Mouse (Mus musculus): ENCODE measurements at regions not wholly inside any gene's neighbourhood (a gene's known extent, or its start where the extent isn't known, plus 50 kb on each side); places are given as distances from the start of the nearest gene placed in this dataset.

GRCm38 (mm10) chr19:52878812-52879502 is 161.1 kb downstream of the Xpnpep1 start:
- CTCF ChIA-PET = no interaction called here
- POLR2A ChIA-PET = no interaction called here

DNA sequence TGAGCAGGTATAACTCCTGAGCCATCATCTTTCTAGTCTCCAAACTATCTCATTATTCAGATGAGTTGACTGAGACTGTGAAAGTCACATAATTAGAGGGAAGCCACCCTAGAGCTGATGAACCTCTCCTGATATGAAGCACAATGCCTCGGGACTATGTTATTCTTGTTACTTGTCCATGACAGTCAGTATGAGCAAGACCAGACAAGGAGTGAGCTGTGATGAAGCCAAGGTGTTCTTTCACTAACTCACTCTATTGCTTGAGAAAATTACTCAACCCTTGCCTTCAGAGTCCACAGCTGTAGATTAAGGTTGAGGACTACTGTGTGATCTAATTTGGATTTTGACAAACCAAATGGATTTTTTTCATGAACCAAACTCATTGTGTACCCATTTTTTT is 173.4 kb downstream of the Xpnpep1 start:
- POLR2A ChIA-PET = no interaction called here
- CTCF ChIA-PET = no interaction called here

DNA sequence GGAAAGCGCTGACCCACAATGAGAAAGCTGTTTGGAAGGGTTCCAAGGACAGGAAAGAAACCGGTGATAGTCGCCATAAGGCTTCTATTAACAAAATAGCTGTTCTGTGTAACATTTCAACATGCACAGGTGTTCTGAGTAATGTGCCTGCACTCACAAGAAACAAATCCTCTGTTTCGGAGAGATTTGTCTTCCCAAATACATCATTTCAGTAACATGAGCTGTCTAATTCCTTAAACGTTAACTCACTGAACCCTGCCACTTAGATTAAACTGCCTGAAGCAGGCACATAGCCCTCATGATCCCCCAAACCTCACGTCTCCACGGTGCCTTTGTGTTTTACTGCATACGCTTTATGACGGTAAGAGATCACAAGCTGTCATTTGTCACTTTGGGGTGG is 178.4 kb downstream of the Xpnpep1 start:
- ChIA-PET CTCF (no interaction called here), POLR2A (no interaction called here)

- POLR2A ChIA-PET = no interaction called here
- CTCF ChIA-PET = interaction anchor here in 2 of 4 experiments (0.5 to 0.6 kb wide), 3 partner anchors 152 to 430 kb away, joined by 3 to 7 read pairs (median 4); no protein-coding TSS in a partner anchor
Observed at GRCm38 (mm10) chr19:52854068-52854682, 185.8 kb downstream of the Xpnpep1 start.

DNA sequence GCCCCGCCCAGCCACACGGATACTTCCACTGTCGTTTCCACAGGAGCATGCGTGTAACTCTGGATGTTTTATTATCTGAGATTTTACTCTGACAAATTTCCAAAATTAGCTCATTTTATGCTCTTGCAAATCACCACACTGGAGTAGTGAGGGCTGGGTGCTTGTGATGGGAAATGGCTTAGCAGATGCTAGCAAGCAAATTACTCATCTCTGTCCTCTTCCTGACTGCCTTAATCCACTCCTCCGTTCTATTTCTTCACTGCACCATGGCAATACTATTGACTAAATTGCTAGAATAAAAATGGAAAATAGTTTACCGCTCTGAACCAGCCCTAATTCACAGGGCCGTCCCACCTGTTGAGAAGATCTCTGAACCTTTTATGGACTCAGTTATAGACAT is 223.8 kb downstream of the Xpnpep1 start:
- ChIA-PET CTCF (no interaction called here), POLR2A (no interaction called here)

- ChIA-PET POLR2A (no interaction called here), CTCF (no interaction called here)
Observed at GRCm38 (mm10) chr19:52812046-52812445, 228.0 kb downstream of the Xpnpep1 start.

DNA sequence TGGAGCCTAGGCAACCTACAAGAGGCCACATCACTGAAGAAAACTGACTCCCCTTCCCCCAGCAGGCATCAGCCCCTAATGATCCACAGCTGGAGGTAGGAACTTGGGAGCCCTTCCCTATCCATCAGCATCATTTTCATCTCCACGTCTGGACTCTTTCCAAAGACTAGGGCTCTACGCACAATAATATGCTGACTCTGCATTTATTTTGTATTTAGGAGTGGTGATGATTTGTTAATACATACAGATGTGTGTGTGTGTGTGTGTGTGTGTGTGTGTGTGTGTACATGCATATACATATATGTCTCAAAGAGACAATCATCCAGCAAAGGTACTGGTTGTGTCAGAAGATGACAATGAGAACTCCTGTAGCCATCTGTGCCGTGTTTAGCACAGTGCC is 251.2 kb downstream of the Xpnpep1 start:
- ChIA-PET POLR2A (interaction anchor here in 1 of 4 experiments (0.7 kb wide), 1 partner anchor 517 kb away, joined by 4 read pairs; no protein-coding TSS in a partner anchor), CTCF (no interaction called here)

DNA sequence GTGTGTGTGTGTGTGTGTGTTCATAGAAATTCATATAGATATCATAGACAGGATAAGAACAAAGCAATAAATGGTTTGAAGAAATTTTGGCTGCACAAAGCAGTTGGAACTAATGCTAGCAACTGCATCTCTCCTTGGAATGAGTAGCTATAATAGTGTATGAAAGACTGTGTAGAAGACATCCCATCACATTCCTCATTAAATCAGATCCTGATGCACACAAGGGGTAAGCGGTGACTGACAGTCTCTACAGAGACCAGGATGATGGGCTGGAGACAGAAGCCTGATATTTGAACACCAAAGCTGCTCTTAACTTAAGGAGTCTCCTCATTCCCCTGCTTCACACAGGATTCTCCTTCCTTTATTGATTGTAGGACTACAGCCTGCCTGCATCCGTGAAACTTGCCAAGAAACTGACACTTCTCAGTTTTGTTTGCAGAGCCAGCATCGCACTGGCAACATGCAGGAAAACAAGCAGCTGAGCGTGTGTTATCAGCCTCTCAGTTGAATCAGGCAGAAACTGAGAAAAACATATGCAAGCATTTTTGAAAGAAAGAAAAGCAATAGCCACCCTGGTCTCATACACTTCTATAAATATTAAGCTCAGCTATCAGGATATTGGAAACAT is 271.1 kb downstream of the Xpnpep1 start:
- ChIA-PET POLR2A (no interaction called here), CTCF (no interaction called here)

DNA sequence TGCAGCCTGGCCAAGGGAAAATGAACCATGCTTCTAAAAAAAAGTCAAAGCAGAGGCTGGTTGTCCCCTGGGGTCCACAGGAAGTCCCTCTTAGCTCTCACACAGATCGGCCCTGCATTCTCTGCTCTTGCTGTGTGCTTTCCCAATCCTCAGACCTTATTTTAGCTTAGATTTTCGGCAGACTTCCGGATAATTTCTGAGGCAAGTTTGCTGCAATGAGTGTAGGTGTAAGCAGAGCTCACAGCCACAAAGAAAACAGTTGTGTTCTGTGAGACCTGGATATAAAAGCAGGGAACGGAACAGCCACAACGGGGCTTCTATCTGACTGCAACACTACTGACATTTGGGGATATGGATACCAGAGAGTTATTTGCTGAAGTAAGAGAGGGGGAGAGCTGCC is 271.9 kb downstream of the Xpnpep1 start:
- ChIA-PET POLR2A (no interaction called here), CTCF (no interaction called here)

DNA sequence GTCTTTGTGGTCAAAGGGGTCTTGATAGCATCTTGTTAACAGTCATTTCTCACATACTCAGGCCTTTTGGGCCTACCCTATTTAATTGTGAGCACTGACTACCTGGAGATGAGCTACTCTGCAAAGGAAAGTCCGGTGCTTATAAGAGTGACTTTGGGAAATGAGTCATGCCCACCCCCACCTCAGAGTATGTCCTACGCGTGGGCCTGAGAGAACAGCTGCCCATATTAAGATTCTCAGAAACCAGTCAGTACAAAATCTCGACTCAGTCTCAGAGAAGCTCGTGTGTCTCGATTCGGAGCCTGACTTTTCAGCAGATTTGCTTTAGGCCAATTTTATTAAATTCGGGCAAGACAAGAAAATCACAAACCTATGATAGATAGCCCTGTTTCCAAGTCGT is 301.1 kb downstream of the Xpnpep1 start:
- ChIA-PET POLR2A (no interaction called here), CTCF (no interaction called here)

GRCm38 (mm10) chr19:52721776-52722175 is 318.2 kb downstream of the Xpnpep1 start:
- POLR2A ChIA-PET = no interaction called here
- CTCF ChIA-PET = interaction anchor here in 1 of 4 experiments (0.7 kb wide), 1 partner anchor 11 kb away, joined by 3 read pairs; no protein-coding TSS in a partner anchor

DNA sequence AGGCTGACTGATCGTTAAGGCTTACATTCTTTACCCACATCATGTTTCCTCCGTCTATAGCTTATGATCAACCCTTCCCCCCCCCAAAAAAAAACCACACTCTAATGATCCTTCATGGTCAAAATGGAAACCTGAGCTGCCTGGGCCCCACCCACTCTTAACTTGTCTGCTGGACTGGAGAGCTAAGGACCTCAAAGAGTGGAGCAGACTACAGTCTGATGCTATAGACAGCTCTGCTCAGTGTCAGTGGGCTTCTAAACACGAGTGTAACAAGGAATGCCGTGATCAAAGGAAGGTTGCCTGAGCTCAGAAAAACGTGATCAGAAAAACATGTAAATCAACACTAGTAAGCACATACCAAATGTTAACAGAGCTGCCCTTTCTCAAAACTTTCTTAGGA is 324.7 kb downstream of the Xpnpep1 start:
- ChIA-PET POLR2A (interaction anchor here in 1 of 4 experiments (0.6 kb wide), 1 partner anchor 267 kb away, joined by 3 read pairs; no protein-coding TSS in a partner anchor), CTCF (no interaction called here)

DNA sequence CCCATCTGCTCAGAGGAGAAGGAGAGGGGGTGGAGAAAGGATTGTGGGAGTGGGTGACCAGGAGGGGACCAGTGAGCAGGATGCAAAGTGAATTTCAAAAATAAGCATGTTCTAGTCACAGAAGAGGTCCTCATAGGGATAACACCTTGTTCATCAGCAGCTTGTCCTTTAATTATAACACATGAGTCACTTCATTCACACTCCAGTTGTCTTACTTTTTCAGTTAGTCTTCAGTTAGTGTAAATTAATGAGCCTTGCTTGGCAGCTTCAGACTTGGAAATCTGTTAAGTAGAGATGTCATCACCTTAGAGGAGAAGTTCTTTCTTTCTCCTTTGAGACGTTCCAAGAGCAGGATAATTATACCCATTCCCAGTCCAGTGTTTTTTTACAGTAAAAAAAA is 332.3 kb downstream of the Xpnpep1 start:
- CTCF ChIA-PET = no interaction called here
- POLR2A ChIA-PET = no interaction called here

DNA sequence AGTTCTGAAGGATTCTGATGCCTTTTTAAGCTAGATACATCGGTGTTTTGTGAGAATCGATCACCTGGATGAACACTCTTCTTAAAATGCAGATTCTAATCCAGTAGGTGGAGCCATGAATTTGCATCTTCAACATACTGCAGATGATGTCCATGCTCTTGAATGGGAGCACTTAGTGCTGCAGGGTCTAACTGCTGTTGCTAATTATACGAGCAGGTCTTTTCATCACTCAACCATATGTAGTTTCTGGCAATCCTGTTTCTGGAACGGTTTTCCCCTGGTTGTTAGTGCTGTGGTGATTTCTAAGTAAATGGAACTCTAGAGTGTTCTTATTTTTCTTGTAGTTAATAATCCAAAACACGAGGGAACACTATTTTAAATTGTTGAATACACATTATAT is 379.0 kb downstream of the Xpnpep1 start:
- POLR2A ChIA-PET = no interaction called here

GRCm38 (mm10) chr19:52647066-52648046 is 383.3 kb downstream of the Ins1 start:
- CTCF ChIA-PET = no interaction called here
- POLR2A ChIA-PET = no interaction called here

More for the DNA sequence above, 379.0 kb downstream of the Xpnpep1 start:
- CTCF ChIA-PET = no interaction called here

DNA sequence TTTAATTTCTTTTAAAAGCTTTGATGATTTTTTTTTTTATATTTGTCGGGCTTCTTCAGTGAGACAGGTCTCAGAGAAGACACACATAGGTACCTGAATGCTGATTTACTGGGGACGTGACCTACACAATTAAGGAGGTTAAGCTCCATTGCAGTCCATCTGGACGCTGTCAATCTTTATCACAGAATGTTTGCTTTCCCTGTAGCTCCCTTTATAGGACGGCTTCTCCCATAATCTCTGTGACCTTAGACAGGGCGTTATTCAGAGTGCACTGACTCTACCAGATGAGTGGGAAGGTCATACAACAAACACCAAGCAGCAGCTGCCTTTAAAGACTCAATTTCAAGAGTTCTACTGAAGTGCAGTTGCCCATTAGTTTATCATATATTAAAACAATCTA is 376.1 kb downstream of the Ins1 start:
- ChIA-PET CTCF (no interaction called here), POLR2A (no interaction called here)

DNA sequence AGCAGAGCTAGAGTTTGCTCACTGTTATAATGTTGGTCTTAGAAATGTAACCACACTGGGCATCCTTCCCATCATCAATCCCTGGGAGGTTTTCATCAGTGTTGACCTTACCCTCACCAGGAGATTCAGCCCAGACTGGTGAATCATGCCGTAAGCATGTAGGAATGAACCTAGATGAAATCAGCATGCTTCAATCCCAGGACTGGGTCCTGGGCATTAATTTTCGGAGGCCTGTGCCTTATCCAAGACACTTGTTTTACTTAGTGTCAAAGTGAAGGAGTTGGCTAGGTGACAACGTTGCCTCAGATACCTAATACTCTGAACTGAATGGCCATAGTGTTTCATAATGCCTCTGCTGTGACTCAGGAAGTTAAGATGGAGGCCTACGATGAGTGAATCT is 368.4 kb downstream of the Ins1 start:
- ChIA-PET POLR2A (no interaction called here), CTCF (no interaction called here)

GRCm38 (mm10) chr19:52624310-52624709 is 360.2 kb downstream of the Ins1 start:
- ChIA-PET CTCF (interaction anchor here in 1 of 4 experiments (0.5 kb wide), 1 partner anchor 105 kb away, joined by 4 read pairs; no protein-coding TSS in a partner anchor), POLR2A (no interaction called here)

- POLR2A ChIA-PET = no interaction called here
- CTCF ChIA-PET = interaction anchor here in 1 of 4 experiments (0.5 kb wide), 1 partner anchor 106 kb away, joined by 4 read pairs; no protein-coding TSS in a partner anchor
Observed at GRCm38 (mm10) chr19:52623496-52623895, 359.4 kb downstream of the Ins1 start.

GRCm38 (mm10) chr19:52613353-52613752 is 349.3 kb downstream of the Ins1 start:
- POLR2A ChIA-PET = no interaction called here
- CTCF ChIA-PET = no interaction called here
